ENCODE assay signal across 8 mouse cellular contexts in the genomic region with DNA sequence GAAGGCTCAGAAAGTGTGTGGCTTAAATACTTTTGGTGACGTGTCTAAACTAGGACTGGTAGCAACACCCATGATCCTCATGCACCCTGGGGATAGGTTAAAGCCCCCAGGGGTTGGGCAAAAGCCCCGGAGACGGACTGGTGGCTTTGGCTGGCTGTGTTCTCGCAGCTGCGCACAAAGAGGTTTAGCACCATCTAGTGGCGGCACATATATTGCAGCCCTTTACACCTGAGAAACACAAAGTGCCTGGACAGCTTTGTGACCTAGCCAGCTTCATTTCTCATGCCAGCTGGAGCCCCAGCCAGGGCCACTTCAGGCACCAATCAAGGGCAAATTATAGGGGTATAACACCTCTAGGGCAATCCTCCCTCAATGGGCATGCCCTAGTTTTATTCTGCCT. TPM values are rescaled to one million over a fixed set of nuclear protein-coding genes. Genes with fewer than 3 reads are reported as not detected.
A peak's percentile ranks its signal among the peaks of the same experiment; 100 is the strongest.
DNase-seq lines count a peak whose midpoint lies in the region; ATAC-seq and TF ChIP-seq lines count a peak whose summit lies in the region.
"Not testable (repeated sequence)": the region's sequence is repeated elsewhere in the genome, so short reads cannot be mapped to it uniquely, and the experiment has no call there.

No protein-coding gene starts in this region.

- peak overlapping the region; percentile 75; the same call in 1 of the 2 replicates for H3K4me2 ChIP-seq in CH12.LX (ENCODE audit: insufficient read depth, low read depth, poor library complexity, severe bottlenecking)
- peak overlapping the region; percentile 40 for H3K4me2 ChIP-seq in forebrain, embryonic 13.5 days
- peak overlapping the region; percentile 29 for H3K4me2 ChIP-seq in liver, embryonic 13.5 days
- peak overlapping the region; percentile 40 for H3K4me2 ChIP-seq in neural tube, embryonic 12.5 days (replicated peaks)
- H3K4me2 ChIP-seq in stomach, embryonic 15.5 days = peak overlapping the region; percentile 51

- in situ Hi-C loops in CH12.LX (cut with MboI; ENCODE audit: low pct_ligation_motif_present, low pct_unique_long_range_greater_than_20kb, low sequenced_read_pairs) = not testable (repeated sequence)

- peak; percentile 76 for DNase-seq in CH12.LX (ENCODE audit: extremely low read depth)
- peak; percentile 62 for DNase-seq in c-Kit-positive CD71-positive TER-119-positive erythroid progenitor cells, embryonic 14.5 days (ENCODE audit: low spot score)
- DNase-seq in heart, postnatal 10 days = peak; percentile 89 to 93
- DNase-seq in kidney, postnatal 36 days = peak; percentile 90 to 95
- peak; percentile 66 for DNase-seq in liver, embryonic 13.5 days

- H3K9me3 ChIP-seq in CH12.LX (replicated peaks; ENCODE audit: low read length); forebrain, embryonic 13.5 days (replicated peaks); liver, embryonic 13.5 days (replicated peaks); neural tube, embryonic 12.5 days; stomach, embryonic 15.5 days: not testable (repeated sequence)

- not testable (repeated sequence) for H3K79me2 ChIP-seq in CH12.LX (replicated peaks; ENCODE audit: control insufficient read depth, extremely low read depth, insufficient read depth, poor library complexity, severe bottlenecking)

- dilution Hi-C loops in CH12.LX (cut with MboI; ENCODE audit: extremely low pct_ligation_motif_present, extremely low pct_unique_long_range_greater_than_20kb, low sequenced_read_pairs) = not testable (repeated sequence)

- H3K27ac ChIP-seq in CH12.LX (ENCODE audit: insufficient read depth, low read depth); forebrain, embryonic 13.5 days; liver, embryonic 13.5 days; neural tube, embryonic 12.5 days; stomach, embryonic 15.5 days: not testable (repeated sequence)

- TF ChIP-seq POLR2A in CH12.LX (IDR thresholded peaks at IDR 0.05; ENCODE audit: low read depth, low read length) = not testable (repeated sequence)

- peaks cover 13 to 29% of the 10 kb centered on the region in 2 experiments for H3K36me3 ChIP-seq in CH12.LX (replicated peaks in 1 of 2; ENCODE audit: control insufficient read depth in 1 of 2, insufficient read depth in 1 of 2, low read length in 1 of 2)
- H3K36me3 ChIP-seq in forebrain, embryonic 13.5 days (ENCODE audit: poor library complexity, severe bottlenecking) = peaks cover 18% of the 10 kb centered on the region
- peaks cover 18% of the 10 kb centered on the region for H3K36me3 ChIP-seq in liver, embryonic 13.5 days
- peaks cover 14% of the 10 kb centered on the region for H3K36me3 ChIP-seq in neural tube, embryonic 12.5 days
- H3K36me3 ChIP-seq in stomach, embryonic 15.5 days = not testable (repeated sequence)

- TF ChIP-seq CTCF in CH12.LX (conservative IDR thresholded peaks at IDR 0.05 in 1 of 2, IDR thresholded peaks at IDR 0.05 in 1 of 2; ENCODE audit: low read depth in 2 of 2, low read length in 2 of 2) = peak; percentile 48 to 73; a peak in 3 of 4 replicates

- H3K4me1 ChIP-seq in CH12.LX (ENCODE audit: control insufficient read depth in 1 of 2, insufficient read depth in 2 of 2) = peaks cover 8 to 26% of the 10 kb centered on the region in 2 experiments; a peak in 3 of 4 replicates
- not testable (repeated sequence) for H3K4me1 ChIP-seq in forebrain, embryonic 13.5 days; neural tube, embryonic 12.5 days
- H3K4me1 ChIP-seq in liver, embryonic 13.5 days (replicated peaks) = peaks cover 52% of the 10 kb centered on the region
- peaks cover 15% of the 10 kb centered on the region for H3K4me1 ChIP-seq in stomach, embryonic 15.5 days

- 2% methylated on average over 6 of the region's 6 CpGs for WGBS in forebrain, embryonic 13.5 days
- WGBS in liver, embryonic 13.5 days (ENCODE audit: insufficient replicate concordance) = under 1% methylated on average over 6 of the region's 6 CpGs
- 3% methylated on average over 6 of the region's 6 CpGs for WGBS in neural tube, embryonic 12.5 days
- under 1% methylated on average over 6 of the region's 6 CpGs for WGBS in stomach, embryonic 15.5 days

- H3K27me3 ChIP-seq in CH12.LX (replicated peaks) = not testable (repeated sequence)
- peaks cover 44% of the 10 kb centered on the region for H3K27me3 ChIP-seq in forebrain, embryonic 13.5 days
- peaks cover 46% of the 10 kb centered on the region for H3K27me3 ChIP-seq in liver, embryonic 13.5 days
- H3K27me3 ChIP-seq in neural tube, embryonic 12.5 days (replicated peaks) = peaks cover 47% of the 10 kb centered on the region
- H3K27me3 ChIP-seq in stomach, embryonic 15.5 days (replicated peaks) = peaks cover 20% of the 10 kb centered on the region

- not testable (repeated sequence) for H3K4me3 ChIP-seq in CH12.LX (replicated peaks in 1 of 3; ENCODE audit: low read depth in 2 of 3, low read length in 2 of 3, poor library complexity in 1 of 3); forebrain, embryonic 13.5 days; liver, embryonic 13.5 days (replicated peaks); neural tube, embryonic 12.5 days
- H3K4me3 ChIP-seq in stomach, embryonic 15.5 days (replicated peaks) = peak overlapping the region; percentile 19

- not testable (repeated sequence) for ATAC-seq in forebrain, embryonic 13.5 days
- ATAC-seq in liver, embryonic 13.5 days (ENCODE audit: low read depth) = 0 out of 2 replicates have a peak, but pooled peaks have one; percentile 18
- ATAC-seq in neural tube, embryonic 12.5 days (ENCODE audit: low FRiP score, low read depth) = peak; percentile 12
- ATAC-seq in stomach, embryonic 15.5 days (ENCODE audit: insufficient read depth, low FRiP score, low read depth) = peak; percentile 36; the same call in 1 of the 2 replicates

- TF ChIP-seq EP300 in CH12.LX (IDR thresholded peaks at IDR 0.05; ENCODE audit: low read length) = not testable (repeated sequence)

- peak; percentile 65 for TF ChIP-seq RAD21 in CH12.LX (IDR thresholded peaks at IDR 0.05; ENCODE audit: low read depth, low read length)

- intact Hi-C loops in heart, postnatal 10 days (cut with DNase I) = not testable (repeated sequence)

- H3K9ac ChIP-seq in CH12.LX (ENCODE audit: insufficient read depth, low read depth) = peak overlapping the region; percentile 70; the same call in 1 of the 2 replicates
- not testable (repeated sequence) for H3K9ac ChIP-seq in forebrain, embryonic 13.5 days; liver, embryonic 13.5 days; neural tube, embryonic 12.5 days; stomach, embryonic 15.5 days

RNA-seq across cellular contexts. Expression of gene Ltb4r2, which starts 1.1 kb away (rescaled TPM):
- 0.04 and 0.13 TPM in 2 replicates for total RNA-seq in CH12.LX (2012; rRNA removed)
- total RNA-seq in CH12.LX (2014; rRNA removed) = 0.05 TPM in 1 of 2 replicates, not detected in the other
- not detected in 2 replicates for polyA plus RNA-seq in CH12.LX (2012; ENCODE audit: insufficient read length, low read depth)
- 0.18 and 0.29 TPM in 2 replicates for polyA plus RNA-seq in forebrain, embryonic 13.5 days (2015; fragmentation: Nextera tagmentation; extraction: Ambion mirVana)
- total RNA-seq in heart, postnatal 10 days (2021) = under 1 TPM in 1 of 2 experiments, not detected in 1; 0.10 TPM
- 0.92 and 1.3 TPM in 2 replicates for polyA plus RNA-seq in liver, embryonic 13.5 days (2015; fragmentation: Nextera tagmentation; extraction: Ambion mirVana)
- 0.37 and 0.52 TPM in 2 replicates for polyA plus RNA-seq in neural tube, embryonic 12.5 days (2016; fragmentation: Nextera tagmentation; extraction: Ambion mirVana)
- 0.85 and 0.96 TPM in 2 replicates for polyA plus RNA-seq in stomach, embryonic 15.5 days (2015; fragmentation: Nextera tagmentation; extraction: Ambion mirVana)

RNA-seq across cellular contexts. Expression of gene Cideb, which starts 1.9 kb away (rescaled TPM):
- total RNA-seq in CH12.LX (2012; rRNA removed) (2.3 and 2.6 TPM in 2 replicates), CH12.LX (2014; rRNA removed) (not detected in 2 replicates)
- 0.49 and 0.61 TPM in 2 replicates for polyA plus RNA-seq in CH12.LX (2012; ENCODE audit: insufficient read length, low read depth)
- 0.20 and 0.23 TPM in 2 replicates for polyA plus RNA-seq in forebrain, embryonic 13.5 days (2015; fragmentation: Nextera tagmentation; extraction: Ambion mirVana)
- total RNA-seq in heart, postnatal 10 days (2021) = 1 to 10 TPM; 1.1 to 1.2 TPM
- polyA plus RNA-seq in liver, embryonic 13.5 days (2015; fragmentation: Nextera tagmentation; extraction: Ambion mirVana) = 21.1 and 21.3 TPM in 2 replicates
- 0.30 TPM in 1 of 2 replicates, not detected in the other for polyA plus RNA-seq in neural tube, embryonic 12.5 days (2016; fragmentation: Nextera tagmentation; extraction: Ambion mirVana)
- polyA plus RNA-seq in stomach, embryonic 15.5 days (2015; fragmentation: Nextera tagmentation; extraction: Ambion mirVana) = 11.8 and 12.9 TPM in 2 replicates

RNA-seq across cellular contexts. Expression of gene Ltb4r1, which starts 5.6 kb away (rescaled TPM):
- total RNA-seq in CH12.LX (2012; rRNA removed) (0.13 TPM in 1 of 2 replicates, not detected in the other), CH12.LX (2014; rRNA removed) (0.16 and 0.21 TPM in 2 replicates)
- polyA plus RNA-seq in CH12.LX (2012; ENCODE audit: insufficient read length, low read depth) = 0.33 TPM in 1 of 2 replicates, not detected in the other
- polyA plus RNA-seq in forebrain, embryonic 13.5 days (2015; fragmentation: Nextera tagmentation; extraction: Ambion mirVana) = 0.45 TPM in 1 of 2 replicates, not detected in the other
- total RNA-seq in heart, postnatal 10 days (2021) = under 1 TPM; 0.67 to 0.74 TPM
- polyA plus RNA-seq in liver, embryonic 13.5 days (2015; fragmentation: Nextera tagmentation; extraction: Ambion mirVana) = 4.4 and 4.6 TPM in 2 replicates
- polyA plus RNA-seq in neural tube, embryonic 12.5 days (2016; fragmentation: Nextera tagmentation; extraction: Ambion mirVana) = 0.23 and 0.37 TPM in 2 replicates
- 3.8 and 4.7 TPM in 2 replicates for polyA plus RNA-seq in stomach, embryonic 15.5 days (2015; fragmentation: Nextera tagmentation; extraction: Ambion mirVana)

RNA-seq across cellular contexts. Expression of gene Nop9, which starts 14.7 kb away (rescaled TPM):
- total RNA-seq in CH12.LX (2012; rRNA removed) (38.5 and 45.7 TPM in 2 replicates), CH12.LX (2014; rRNA removed) (85.3 and 92.1 TPM in 2 replicates)
- 76.9 and 89.1 TPM in 2 replicates for polyA plus RNA-seq in CH12.LX (2012; ENCODE audit: insufficient read length, low read depth)
- 44.4 and 46.4 TPM in 2 replicates for polyA plus RNA-seq in forebrain, embryonic 13.5 days (2015; fragmentation: Nextera tagmentation; extraction: Ambion mirVana)
- total RNA-seq in heart, postnatal 10 days (2021) = 10 to 100 TPM; 14.5 to 18.7 TPM
- polyA plus RNA-seq in liver, embryonic 13.5 days (2015; fragmentation: Nextera tagmentation; extraction: Ambion mirVana) = 41.9 and 42.8 TPM in 2 replicates
- 44.2 and 47.0 TPM in 2 replicates for polyA plus RNA-seq in neural tube, embryonic 12.5 days (2016; fragmentation: Nextera tagmentation; extraction: Ambion mirVana)
- 34.3 and 36.7 TPM in 2 replicates for polyA plus RNA-seq in stomach, embryonic 15.5 days (2015; fragmentation: Nextera tagmentation; extraction: Ambion mirVana)

RNA-seq across cellular contexts. Expression of gene Dhrs1, which starts 14.7 kb away (rescaled TPM):
- total RNA-seq in CH12.LX (2012; rRNA removed) (23.6 and 33.2 TPM in 2 replicates), CH12.LX (2014; rRNA removed) (22.1 and 26.1 TPM in 2 replicates)
- polyA plus RNA-seq in CH12.LX (2012; ENCODE audit: insufficient read length, low read depth) = 21.1 and 34.1 TPM in 2 replicates
- 77.1 and 78.8 TPM in 2 replicates for polyA plus RNA-seq in forebrain, embryonic 13.5 days (2015; fragmentation: Nextera tagmentation; extraction: Ambion mirVana)
- 10 to 100 TPM; 54.5 to 56.6 TPM for total RNA-seq in heart, postnatal 10 days (2021)
- polyA plus RNA-seq in liver, embryonic 13.5 days (2015; fragmentation: Nextera tagmentation; extraction: Ambion mirVana) = 36.1 and 36.4 TPM in 2 replicates
- 74.1 and 81.8 TPM in 2 replicates for polyA plus RNA-seq in neural tube, embryonic 12.5 days (2016; fragmentation: Nextera tagmentation; extraction: Ambion mirVana)
- 92.9 and 96.4 TPM in 2 replicates for polyA plus RNA-seq in stomach, embryonic 15.5 days (2015; fragmentation: Nextera tagmentation; extraction: Ambion mirVana)
